Mouse (Mus musculus) bone marrow, adult 2 months (tissue): ENCODE measurements around the gene Phf3.

Source experiments
- CTCF ChIP-seq: fragments of 200-500 bp; IDR thresholded peaks from 2 replicates; pipeline ENCODE4 v1.5.1; 2011; ENCODE audit warnings: low read length, control low read depth; ENCODE audit not compliant: control insufficient read depth, insufficient read depth
- POLR2A ChIP-seq: fragments of 200-500 bp; IDR thresholded peaks from 2 replicates; pipeline ENCODE4 v1.6.1; 2011; ENCODE audit warnings: low read depth, mild to moderate bottlenecking, control low read depth, low read length, borderline replicate concordance; ENCODE audit not compliant: control insufficient read depth

DNA sequence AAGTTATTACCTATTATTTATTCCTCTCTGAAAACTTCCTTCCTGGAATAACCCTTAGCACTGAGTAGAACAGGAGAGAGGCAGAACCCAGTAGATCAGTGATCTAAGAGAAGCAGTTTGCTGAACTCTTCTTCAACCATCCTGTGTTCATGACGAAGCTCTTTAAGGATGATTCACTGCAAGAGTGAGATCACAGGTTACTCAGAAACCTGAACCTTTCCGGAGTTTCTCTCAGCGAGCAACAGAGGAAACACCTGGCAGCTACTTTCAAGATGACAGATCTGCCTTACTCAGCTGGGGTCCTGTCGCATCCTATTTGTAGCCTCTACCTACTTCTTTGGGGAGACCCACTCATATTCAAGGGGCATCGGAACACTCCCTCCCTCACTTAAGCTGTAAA is 80.8 kb downstream of the Phf3 start:
- TF ChIP-seq POLR2A: no peak
- no peak for TF ChIP-seq CTCF
